Mouse (Mus musculus) CH12.LX (cell line): ENCODE measurements around the gene Dyx1c1. TPM values are rescaled to one million over a fixed set of nuclear protein-coding genes. Genes with fewer than 3 reads are reported as not detected.

ENCODE experiments used
- DNase-seq: peaks from one replicate; pipeline ENCODE4 v3.0.0-alpha.2; 2013; ENCODE audit errors: extremely low read depth
- H3K27ac ChIP-seq: 2 replicates; pipeline ENCODE4 v1.5.1; 2012; ENCODE audit warnings: low read depth, mild to moderate bottlenecking, control low read depth, moderate library complexity; ENCODE audit not compliant: insufficient read depth
- H3K27me3 ChIP-seq: replicated peaks from 2 replicates; pipeline ENCODE3; 2012; ENCODE audit warnings: inconsistent platforms
- H3K36me3 ChIP-seq, 2 experiments: replicated peaks in 1 of 2; 2 replicates each; pipeline versions ENCODE3 to v1.6.1; 2012; ENCODE audit warnings: inconsistent platforms in 1 of 2, low read length in 1 of 2, mild to moderate bottlenecking in 1 of 2, mixed read lengths in 1 of 2, moderate library complexity in 1 of 2; ENCODE audit not compliant: control insufficient read depth in 1 of 2, insufficient read depth in 1 of 2
- H3K4me1 ChIP-seq, 2 experiments: 2 replicates each; pipeline ENCODE4 v1.6.1; 2012; ENCODE audit warnings: inconsistent platforms in 1 of 2, moderate library complexity in 1 of 2; ENCODE audit not compliant: insufficient read depth in 2 of 2, control insufficient read depth in 1 of 2
- H3K4me2 ChIP-seq: 2 replicates; pipeline ENCODE4 v1.6.1; 2012; ENCODE audit warnings: low read depth, mild to moderate bottlenecking, control low read depth; ENCODE audit not compliant: poor library complexity, insufficient read depth, severe bottlenecking
- H3K4me3 ChIP-seq, 3 experiments: fragments of 150-350 bp in 1 of 3; sonication (generic) in 1 of 3; replicated peaks in 1 of 3; 2 replicates each; pipeline versions ENCODE3 to v1.5.1; 2011 to 2012; ENCODE audit warnings: low read depth in 2 of 3, low read length in 2 of 3, mild to moderate bottlenecking in 2 of 3, moderate library complexity in 2 of 3, control low read depth in 1 of 3, improper control_type of control experiment in 1 of 3, inconsistent platforms in 1 of 3, mixed read lengths in 1 of 3; ENCODE audit not compliant: poor library complexity in 1 of 3
- H3K79me2 ChIP-seq: replicated peaks from 2 replicates; pipeline ENCODE4 v1.6.1; 2012; ENCODE audit warnings: mild to moderate bottlenecking, moderate library complexity; ENCODE audit not compliant: control insufficient read depth, poor library complexity, insufficient read depth, severe bottlenecking; ENCODE audit errors: extremely low read depth
- H3K9ac ChIP-seq: 2 replicates; pipeline ENCODE4 v1.6.1; 2012; ENCODE audit warnings: low read depth, mild to moderate bottlenecking, control low read depth, moderate library complexity; ENCODE audit not compliant: insufficient read depth
- H3K9me3 ChIP-seq: replicated peaks from 2 replicates; pipeline ENCODE3; 2012; ENCODE audit warnings: low read length, inconsistent platforms, mixed read lengths
- CTCF ChIP-seq, 2 experiments: IDR thresholded peaks in 1 of 2; conservative IDR thresholded peaks in 1 of 2; 2 replicates each; pipeline ENCODE4 v1.5.1; 2011 to 2012; ENCODE audit warnings: low read depth in 2 of 2, low read length in 2 of 2, improper control_type of control experiment in 1 of 2, inconsistent platforms in 1 of 2, mild to moderate bottlenecking in 1 of 2, moderate library complexity in 1 of 2
- E2F4 ChIP-seq: IDR thresholded peaks from 2 replicates; pipeline ENCODE4 v1.6.1; 2011; ENCODE audit warnings: low read depth, low read length, improper control_type of control experiment; ENCODE audit not compliant: insufficient replicate concordance
- GABPA ChIP-seq: IDR thresholded peaks from 2 replicates; pipeline ENCODE4 v1.6.1; 2012; ENCODE audit warnings: low read depth, low read length, improper control_type of control experiment, inconsistent platforms; ENCODE audit not compliant: insufficient replicate concordance
- KAT2A ChIP-seq: IDR thresholded peaks from 2 replicates; pipeline ENCODE4 v1.6.1; 2012; ENCODE audit warnings: low read length, improper control_type of control experiment, inconsistent platforms; ENCODE audit not compliant: insufficient replicate concordance
- MAZ ChIP-seq: IDR thresholded peaks from 2 replicates; pipeline ENCODE4 v1.6.1; 2012; ENCODE audit warnings: low read depth, mild to moderate bottlenecking, inconsistent platforms, low read length, improper control_type of control experiment, moderate library complexity
- MXI1 ChIP-seq: IDR thresholded peaks from 2 replicates; pipeline ENCODE4 v1.6.1; 2011; ENCODE audit warnings: mild to moderate bottlenecking, low read depth, low read length, improper control_type of control experiment
- NELFE ChIP-seq: IDR thresholded peaks from 2 replicates; pipeline ENCODE4 v1.6.1; 2011; ENCODE audit warnings: low read depth, low read length, improper control_type of control experiment
- POLR2A ChIP-seq: IDR thresholded peaks from 2 replicates; pipeline ENCODE4 v1.6.1; 2011; ENCODE audit warnings: low read depth, mild to moderate bottlenecking, improper control_type of control experiment, low read length
- POLR2AphosphoS2 ChIP-seq: IDR thresholded peaks from 2 replicates; pipeline ENCODE4 v1.6.1; 2011; ENCODE audit warnings: low read depth, low read length, improper control_type of control experiment
- RAD21 ChIP-seq: IDR thresholded peaks from 2 replicates; pipeline ENCODE4 v1.6.1; 2011; ENCODE audit warnings: low read depth, mild to moderate bottlenecking, low read length, improper control_type of control experiment, moderate library complexity
- RCOR1 ChIP-seq: conservative IDR thresholded peaks from 2 replicates; pipeline ENCODE4 v1.6.1; 2012; ENCODE audit warnings: low read depth, mild to moderate bottlenecking, inconsistent platforms, low read length, improper control_type of control experiment
- SMC3 ChIP-seq: IDR thresholded peaks from 2 replicates; pipeline ENCODE4 v1.6.1; 2011; ENCODE audit warnings: low read depth, low read length, improper control_type of control experiment
- TBP ChIP-seq: conservative IDR thresholded peaks from 2 replicates; pipeline ENCODE4 v1.6.1; 2011; ENCODE audit warnings: low read depth, low read length, improper control_type of control experiment
- TCF12 ChIP-seq: IDR thresholded peaks from 2 replicates; pipeline ENCODE4 v1.6.1; 2014; ENCODE audit warnings: low read depth, mild to moderate bottlenecking, inconsistent platforms, low read length, improper control_type of control experiment
- UBTF ChIP-seq: IDR thresholded peaks from 2 replicates; pipeline ENCODE4 v1.6.1; 2012; ENCODE audit warnings: low read depth, mild to moderate bottlenecking, inconsistent platforms, low read length, improper control_type of control experiment, moderate library complexity
- USF1 ChIP-seq: IDR thresholded peaks from 2 replicates; pipeline ENCODE4 v1.6.1; 2014; ENCODE audit warnings: low read depth, mild to moderate bottlenecking, inconsistent platforms, low read length, improper control_type of control experiment
- ZKSCAN1 ChIP-seq: IDR thresholded peaks from 2 replicates; pipeline ENCODE4 v1.6.1; 2012; ENCODE audit warnings: low read depth, inconsistent platforms, low read length, improper control_type of control experiment, borderline replicate concordance
- dilution Hi-C: fragments of 300-500 bp; cut with MboI; formaldehyde crosslinking; loops from 2 replicates; pipeline ENCODE4 v1.14.3; 2020; ENCODE audit warnings: low sequenced_read_pairs; ENCODE audit not compliant: extremely low pct_unique_long_range_greater_than_20kb, extremely low pct_ligation_motif_present
- in situ Hi-C: fragments of 300-500 bp; cut with MboI; formaldehyde crosslinking; loops from 3 replicates; pipeline ENCODE4 v1.14.3; 2019; ENCODE audit warnings: low sequenced_read_pairs, low pct_ligation_motif_present, low pct_unique_long_range_greater_than_20kb, mixed read lengths
- polyA plus RNA-seq: library from polyadenylated mRNA; unstranded; fragments of >175 nt; gene quantifications from 2 replicates; pipeline ENCODE4 v1.2.1, GENCODE M21; 2012; ENCODE audit warnings: low read depth; ENCODE audit not compliant: insufficient read length
- total RNA-seq, 2 experiments: library from RNA; depleted of rRNA; stranded (reverse); fragments of 300-350 nt in 1 of 2; fragments of >200 nt in 1 of 2; gene quantifications; 2 replicates each; pipeline ENCODE4 v1.2.3; 2012 to 2014

Dyx1c1 gene
- total and polyA plus RNA-seq, 3 experiments, result 3.4 to 6.8 (median 6.1) TPM

- H3K36me3 ChIP-seq, result peaks cover 9 to 29% of the 10 kb centered on the region in 2 experiments
- no peak overlapping the region for H3K27ac ChIP-seq
- DNase-seq, result no peak
- in situ Hi-C loops, result no loop called here
- no peak overlapping the region for H3K4me2 ChIP-seq
- no peaks in the 10 kb centered on the region for H3K79me2 ChIP-seq
- H3K4me3 ChIP-seq, result no peak overlapping the region
- no peaks in the 10 kb centered on the region for H3K27me3 ChIP-seq
- no peaks in the 10 kb centered on the region for H3K4me1 ChIP-seq
- TF ChIP-seq POLR2AphosphoS2, result no peak
- TF ChIP-seq RAD21, result no peak
- TF ChIP-seq ZKSCAN1, result no peak
- TF ChIP-seq CTCF (conservative IDR thresholded peaks at IDR 0.05 in 1 of 2, IDR thresholded peaks at IDR 0.05 in 1 of 2; ENCODE audit: low read depth in 2 of 2, low read length in 2 of 2), result no peak
- TF ChIP-seq KAT2A, result no peak
- TF ChIP-seq MXI1, result no peak
- no peak for TF ChIP-seq TCF12
- no peak for TF ChIP-seq MAZ
- TF ChIP-seq POLR2A, result no peak
- TF ChIP-seq GABPA, result no peak
- dilution Hi-C loops, result no loop called here
- H3K9ac ChIP-seq, result no peak overlapping the region
- no peaks in the 10 kb centered on the region for H3K9me3 ChIP-seq
Measured at GRCm38 (mm10) chr9:73005106-73005505, 46.5 kb downstream of the Dyx1c1 start.

- Histone ChIP-seq H3K79me2 (no peaks in the 10 kb centered on the region), H3K36me3 (peaks cover 13 to 38% of the 10 kb centered on the region in 2 experiments), H3K9ac (no peak overlapping the region), H3K4me3 (no peak overlapping the region), H3K4me1 (no peaks in the 10 kb centered on the region), H3K9me3 (no peaks in the 10 kb centered on the region), H3K27ac (no peak overlapping the region), H3K4me2 (no peak overlapping the region), H3K27me3 (no peaks in the 10 kb centered on the region)
- dilution Hi-C loops (no loop called here), in situ Hi-C loops (no loop called here)
- DNase-seq, result no peak
- TF ChIP-seq CTCF (conservative IDR thresholded peaks at IDR 0.05 in 1 of 2, IDR thresholded peaks at IDR 0.05 in 1 of 2; ENCODE audit: low read depth in 2 of 2, low read length in 2 of 2) (peak in 1 of 2 experiments; percentile 36; a peak in 2 of 4 replicates), UBTF (no peak)
Measured at GRCm38 (mm10) chr9:73006175-73006574, 47.6 kb downstream of the Dyx1c1 start.

- Histone ChIP-seq H3K27ac (no peak overlapping the region), H3K36me3 (peaks cover 25 to 50% of the 10 kb centered on the region in 2 experiments), H3K79me2 (no peaks in the 10 kb centered on the region), H3K9me3 (no peaks in the 10 kb centered on the region), H3K4me1 (no peaks in the 10 kb centered on the region), H3K9ac (no peak overlapping the region), H3K4me2 (no peak overlapping the region), H3K27me3 (no peaks in the 10 kb centered on the region), H3K4me3 (no peak overlapping the region)
- TF ChIP-seq NELFE, result no peak
- no peak for TF ChIP-seq RAD21
- TF ChIP-seq ZKSCAN1, result no peak
- no peak for TF ChIP-seq RCOR1
- TF ChIP-seq USF1, result no peak
- no peak for TF ChIP-seq E2F4
- no peak for TF ChIP-seq GABPA
- TF ChIP-seq SMC3, result no peak
- no peak for TF ChIP-seq TBP
- dilution Hi-C loops (no loop called here), in situ Hi-C loops (no loop called here)
- no peak for DNase-seq
Measured at GRCm38 (mm10) chr9:73008384-73008783, 49.8 kb downstream of the Dyx1c1 start.
